In genomic region chr7:99935758-99936157, GRCm38 (mm10) we compare ENCODE assay signal across 12 mouse cellular contexts. TPM values are rescaled to one million over a fixed set of nuclear protein-coding genes. Genes with fewer than 3 reads are reported as not detected.
DNase-seq lines count a peak whose midpoint lies in the region; ATAC-seq and TF ChIP-seq lines count a peak whose summit lies in the region.
"Had no signal": no experiment of that assay in that cellular context is flagged by ENCODE, and none has a peak within 500 bp of the region (broad histone marks: within the 10 kb centered on the region; RNA-seq: fewer than 3 reads in every experiment).

No protein-coding gene starts in this region.

- no peak overlapping the region for H3K4me3 ChIP-seq in cerebellum, adult 2 months (replicated peaks; ENCODE audit: insufficient read depth, low read depth, low read length)
- no peak overlapping the region for H3K4me3 ChIP-seq in kidney, adult 2 months (ENCODE audit: insufficient read depth, low read depth, low read length)
- H3K4me3 ChIP-seq in kidney, embryonic 15.5 days (replicated peaks): no peak overlapping the region
- H3K4me3 ChIP-seq in thymus, adult 2 months (ENCODE audit: control insufficient read depth, insufficient read depth, low read length): no peak overlapping the region
- no peak overlapping the region for H3K4me3 ChIP-seq in heart, embryonic 10.5 days
- H3K4me3 ChIP-seq: limb, embryonic 12.5 days; midbrain, embryonic 12.5 days; stomach, embryonic 15.5 days had no signal

- H3K27ac ChIP-seq in cerebellum, adult 2 months (ENCODE audit: insufficient read depth, low read length): no peak overlapping the region
- H3K27ac ChIP-seq in kidney, adult 2 months (ENCODE audit: insufficient read depth, low read depth, low read length): no peak overlapping the region
- no peak overlapping the region for H3K27ac ChIP-seq in kidney, embryonic 15.5 days
- H3K27ac ChIP-seq in thymus, adult 2 months (ENCODE audit: control insufficient read depth, insufficient read depth, low read length): no peak overlapping the region
- H3K27ac ChIP-seq in heart, embryonic 10.5 days: no peak overlapping the region
- H3K27ac ChIP-seq: limb, embryonic 12.5 days; midbrain, embryonic 12.5 days; stomach, embryonic 15.5 days had no signal

- H3K4me2 ChIP-seq in kidney, embryonic 15.5 days: no peak overlapping the region
- H3K4me2 ChIP-seq: limb, embryonic 12.5 days; midbrain, embryonic 12.5 days; stomach, embryonic 15.5 days had no signal

- no peak overlapping the region for H3K9ac ChIP-seq in kidney, embryonic 15.5 days
- H3K9ac ChIP-seq: limb, embryonic 12.5 days; midbrain, embryonic 12.5 days; stomach, embryonic 15.5 days had no signal

- WGBS in cerebellum, adult 2 months: 96% methylated on average over 1 of the region's 1 CpGs
- WGBS in kidney, adult 2 months: 60% methylated on average over 1 of the region's 1 CpGs
- WGBS in kidney, embryonic 15.5 days: 59% methylated on average over 1 of the region's 1 CpGs
- 96% methylated on average over 1 of the region's 1 CpGs for WGBS in thymus, adult 2 months
- WGBS in heart, embryonic 10.5 days: 98% methylated on average over 1 of the region's 1 CpGs

- no peak for ATAC-seq in kidney, embryonic 15.5 days (replicated peaks; ENCODE audit: low FRiP score)

- DNase-seq in cerebellum, adult 2 months: peak in 1 of 2 experiments; percentile 28
- DNase-seq in cerebellum, adult 8-10 months: no peak
- peak; percentile 43 for DNase-seq in kidney, adult 2 months
- DNase-seq in thymus, adult 2 months: peak; percentile 46
- no peak for DNase-seq in thymus, postnatal 10 days (ENCODE audit: low spot score in 2 of 2)
- DNase-seq in thymus, postnatal 4 days: peak; percentile 60
- no peak for DNase-seq in heart, embryonic 10.5 days (ENCODE audit: low spot score)
- DNase-seq: right cerebral cortex, adult 18-20 months had no signal

- TF ChIP-seq CTCF in cerebellum, adult 2 months (IDR thresholded peaks at IDR 0.05; ENCODE audit: borderline replicate concordance, insufficient read depth, low read depth, low read length): peak; percentile 77
- TF ChIP-seq CTCF in kidney, adult 2 months (conservative IDR thresholded peaks at IDR 0.05; ENCODE audit: insufficient read depth, insufficient read length, low read depth, low read length): peak; percentile 65
- no peak for TF ChIP-seq CTCF in thymus, adult 2 months (IDR thresholded peaks at IDR 0.05; ENCODE audit: borderline replicate concordance, control insufficient read depth, extremely low read depth, insufficient read depth, low read length, poor library complexity)

- H3K4me1 ChIP-seq in cerebellum, adult 2 months (ENCODE audit: control insufficient read depth, insufficient read depth, low read length): no peaks in the 10 kb centered on the region
- H3K4me1 ChIP-seq in kidney, adult 2 months (ENCODE audit: control insufficient read depth, insufficient read depth, low read length): no peaks in the 10 kb centered on the region
- no peaks in the 10 kb centered on the region for H3K4me1 ChIP-seq in kidney, embryonic 15.5 days
- H3K4me1 ChIP-seq in thymus, adult 2 months (replicated peaks; ENCODE audit: control insufficient read depth, insufficient read depth, low read length): no peaks in the 10 kb centered on the region
- H3K4me1 ChIP-seq in heart, embryonic 10.5 days: no peaks in the 10 kb centered on the region
- H3K4me1 ChIP-seq: limb, embryonic 12.5 days; midbrain, embryonic 12.5 days; stomach, embryonic 15.5 days had no signal

- H3K27me3 ChIP-seq in cerebellum, adult 2 months (ENCODE audit: control insufficient read depth, insufficient read depth, low read length): no peaks in the 10 kb centered on the region
- H3K27me3 ChIP-seq in kidney, adult 2 months (replicated peaks; ENCODE audit: control insufficient read depth, insufficient read depth, low read length): no peaks in the 10 kb centered on the region
- no peaks in the 10 kb centered on the region for H3K27me3 ChIP-seq in kidney, embryonic 15.5 days
- no peaks in the 10 kb centered on the region for H3K27me3 ChIP-seq in thymus, adult 2 months (ENCODE audit: control insufficient read depth, insufficient read depth, low read length)
- H3K27me3 ChIP-seq in heart, embryonic 10.5 days (ENCODE audit: insufficient read depth, poor library complexity, severe bottlenecking): no peaks in the 10 kb centered on the region
- H3K27me3 ChIP-seq: limb, embryonic 12.5 days; midbrain, embryonic 12.5 days; stomach, embryonic 15.5 days had no signal

- no peaks in the 10 kb centered on the region for H3K9me3 ChIP-seq in kidney, embryonic 15.5 days (replicated peaks)
- no peaks in the 10 kb centered on the region for H3K9me3 ChIP-seq in heart, embryonic 10.5 days
- H3K9me3 ChIP-seq: limb, embryonic 12.5 days; midbrain, embryonic 12.5 days; stomach, embryonic 15.5 days had no signal

- TF ChIP-seq POLR2A in cerebellum, adult 2 months (IDR thresholded peaks at IDR 0.05; ENCODE audit: borderline replicate concordance, insufficient read depth, low read length): no peak
- no peak for TF ChIP-seq POLR2A in kidney, adult 2 months (IDR thresholded peaks at IDR 0.05; ENCODE audit: low read depth, low read length)
- TF ChIP-seq POLR2A in thymus, adult 2 months (IDR thresholded peaks at IDR 0.05; ENCODE audit: control insufficient read depth, extremely low read depth, insufficient read depth, low read length, poor library complexity): no peak

- H3K36me3 ChIP-seq in kidney, adult 2 months (ENCODE audit: control insufficient read depth, insufficient read depth, low read length): peaks cover 5% of the 10 kb centered on the region; the same call in 1 of the 2 replicates
- H3K36me3 ChIP-seq in kidney, embryonic 15.5 days: peaks cover 81% of the 10 kb centered on the region
- H3K36me3 ChIP-seq in thymus, adult 2 months (ENCODE audit: control insufficient read depth, insufficient read depth, low read length): peaks cover 39% of the 10 kb centered on the region
- H3K36me3 ChIP-seq in heart, embryonic 10.5 days: peaks cover 68% of the 10 kb centered on the region

RNA-seq across cellular contexts. Expression of gene Rnf169, which starts 44.5 kb away (rescaled TPM):
- polyA plus RNA-seq in cerebellum, adult 2 months (2012; rRNA removed): 8.1 and 8.7 TPM in 2 replicates
- 5.6 and 5.7 TPM in 2 replicates for polyA plus RNA-seq in kidney, adult 2 months (2012; rRNA removed)
- polyA plus RNA-seq in kidney, embryonic 15.5 days (2015; fragmentation: Nextera tagmentation; extraction: Ambion mirVana): 5.9 and 6.2 TPM in 2 replicates
- polyA plus RNA-seq in thymus, adult 2 months (2012; rRNA removed): 13.3 and 16.4 TPM in 2 replicates
- polyA plus RNA-seq in heart, embryonic 10.5 days (2016; fragmentation: Nextera tagmentation; extraction: Ambion mirVana): 3.1 and 4.3 TPM in 2 replicates

Comparison
In these comparisons a context has a peak if more than half of its experiments do, and no peak if none do; other contexts are left out.
1. DNase-seq: peak in kidney, adult 2 months (single experiment), thymus, adult 2 months (single experiment) and thymus, postnatal 4 days (single experiment); none in cerebellum, adult 8-10 months (single experiment), thymus, postnatal 10 days (0 of 2) and heart, embryonic 10.5 days (single experiment).